Mouse (Mus musculus): ENCODE measurements around the gene Gpn3.

Gpn3 gene

DNA sequence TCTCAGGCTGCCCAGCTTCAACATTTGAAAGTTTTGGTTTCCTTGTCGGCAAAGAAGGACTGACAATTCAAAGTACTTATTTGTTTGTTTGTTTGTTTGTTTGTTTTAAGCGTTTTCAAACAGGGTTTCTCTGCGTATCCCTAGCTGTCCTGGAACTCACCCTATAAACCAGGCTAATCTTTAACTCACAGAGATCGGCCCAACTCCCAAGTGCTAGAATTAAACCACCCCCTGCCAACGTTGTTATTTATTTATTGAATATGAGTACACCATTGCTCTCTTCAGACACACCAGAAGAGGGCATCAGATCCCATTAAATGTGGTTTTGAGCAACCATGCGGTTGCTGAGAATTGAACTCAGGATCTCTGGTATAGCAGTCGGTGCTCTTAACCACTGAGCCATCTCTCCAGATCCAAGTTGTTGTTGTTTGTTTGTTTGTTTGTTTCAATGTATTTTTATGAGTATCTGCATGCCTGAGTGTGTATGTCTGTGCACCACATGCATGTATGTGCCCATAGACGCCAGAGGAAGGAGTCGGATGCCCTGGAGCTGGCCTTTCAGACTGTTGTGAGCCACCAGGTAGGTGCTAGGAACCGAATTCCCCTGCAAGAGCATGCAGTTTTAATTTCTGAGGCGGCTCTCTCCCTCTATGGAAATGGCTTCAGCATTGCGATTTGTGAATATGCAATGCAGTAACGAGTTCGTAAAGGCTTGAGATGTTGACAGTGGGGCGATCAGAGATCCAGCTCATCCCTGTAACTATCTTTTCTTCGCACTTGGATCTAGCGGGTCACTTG, 49.8 kb downstream of the Gpn3 start, which contains the start of gene Anapc7:
Gene Anapc7, plus strand, starts transcription at position 423 of the 798 bp plus-strand sequence.
- no peak for DNase-seq (ENCODE audit: extremely low spot score, low spot score)

GRCm38 (mm10) chr5:122422071-122422964, 50.6 kb downstream of the Gpn3 start:
- DNase-seq (ENCODE audit: extremely low spot score, low spot score): peak; percentile 95

- DNase-seq (ENCODE audit: extremely low spot score, low spot score): no peak
Measured at GRCm38 (mm10) chr5:122423083-122423482, 51.4 kb downstream of the Gpn3 start.

DNA sequence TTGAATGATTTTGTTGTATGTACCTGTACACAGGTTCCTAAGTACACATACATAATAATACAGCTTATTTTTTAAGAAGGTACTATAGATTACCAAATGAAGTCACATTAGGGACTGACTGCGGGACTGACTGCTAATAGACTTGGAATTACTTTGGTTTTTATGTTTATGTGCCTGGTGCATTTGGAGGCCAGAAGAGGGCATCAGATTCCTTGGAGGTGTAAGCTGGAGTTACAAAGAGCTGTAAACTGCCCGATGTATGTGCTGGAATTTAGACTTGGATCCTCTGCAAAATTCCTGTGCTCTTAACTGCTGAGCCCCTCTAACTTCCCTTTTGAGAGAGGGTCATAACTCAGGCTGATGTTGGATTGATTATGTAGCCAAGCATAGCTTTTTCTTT, 53.9 kb downstream of the Gpn3 start:
- DNase-seq (ENCODE audit: extremely low spot score, low spot score): no peak

- no peak for DNase-seq (ENCODE audit: extremely low spot score, low spot score)
Measured at GRCm38 (mm10) chr5:122430036-122430775, 58.5 kb downstream of the Gpn3 start.

DNA sequence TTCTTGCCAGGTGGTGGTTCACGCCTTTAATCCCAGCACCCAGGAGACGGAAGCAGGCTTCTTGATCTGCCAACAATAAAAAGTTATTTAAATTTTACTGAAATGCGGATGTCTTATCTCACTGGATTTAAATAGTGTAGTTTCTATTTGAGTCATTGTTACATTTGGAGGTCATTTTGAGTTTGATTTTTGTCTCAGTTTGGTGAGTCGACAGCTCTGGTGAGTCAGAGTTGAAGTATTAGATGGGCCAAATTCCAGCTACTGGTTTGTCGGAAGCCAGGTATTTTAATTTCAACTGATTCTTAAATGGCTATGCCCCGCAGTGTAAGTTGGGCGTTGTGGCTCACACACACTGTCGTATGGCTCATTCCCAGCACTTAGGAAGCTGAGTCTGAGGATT, 59.5 kb downstream of the Gpn3 start:
- DNase-seq (ENCODE audit: extremely low spot score, low spot score): no peak
